Mouse (Mus musculus) hindbrain, postnatal 0 days (tissue): ENCODE results near the gene Ctdspl2. TPM values are rescaled to one million over a fixed set of nuclear protein-coding genes. Genes with fewer than 3 reads are reported as not detected.
"Not testable (repeated sequence)": the region's sequence is repeated elsewhere in the genome, so short reads cannot be mapped to it uniquely, and the experiment has no call there.

Source experiments
- ATAC-seq: fragments of 200-750 bp; cut with Nextera tagmentation; 2 replicates; pipeline ENCODE4 v1.8.0; 2017; ENCODE audit warnings: mild to moderate bottlenecking, moderate TSS enrichment, moderate library complexity
- DNase-seq: peaks from one replicate; pipeline ENCODE4 v3.0.0-alpha.2; 2015; ENCODE audit warnings: low spot score
- H3K27ac ChIP-seq: fragments of 300-500 bp; sonication (generic); 2 replicates; pipeline ENCODE4 v1.5.1; 2014; ENCODE audit warnings: mild to moderate bottlenecking
- H3K27me3 ChIP-seq: fragments of 300-500 bp; sonication (generic); 2 replicates; pipeline ENCODE4 v1.6.1; 2014; ENCODE audit warnings: low read length, mixed read lengths; ENCODE audit not compliant: insufficient read depth
- H3K36me3 ChIP-seq: fragments of 300-500 bp; sonication (generic); 2 replicates; pipeline ENCODE4 v1.6.1; 2014; ENCODE audit warnings: low read length, mixed read lengths; ENCODE audit not compliant: insufficient read depth
- H3K4me1 ChIP-seq: fragments of 300-500 bp; sonication (generic); 2 replicates; pipeline ENCODE4 v1.6.1; 2014; ENCODE audit warnings: antibody characterized with exemption, low read length, mixed read lengths; ENCODE audit not compliant: insufficient read depth
- H3K4me2 ChIP-seq: fragments of 300-500 bp; sonication (generic); 2 replicates; pipeline ENCODE4 v1.6.1; 2014; ENCODE audit warnings: low read depth, mild to moderate bottlenecking, low read length, moderate library complexity, mixed read lengths
- H3K4me3 ChIP-seq: fragments of 300-500 bp; sonication (generic); 2 replicates; pipeline ENCODE4 v1.5.1; 2014; ENCODE audit warnings: low read length
- H3K9ac ChIP-seq: fragments of 300-500 bp; sonication (generic); replicated peaks from 2 replicates; pipeline ENCODE4 v1.6.1; 2014; ENCODE audit warnings: mild to moderate bottlenecking, low read length, moderate library complexity, mixed read lengths
- H3K9me3 ChIP-seq: fragments of 300-500 bp; sonication (generic); 2 replicates; pipeline ENCODE4 v1.6.1; 2016; ENCODE audit warnings: low read length, mixed read lengths
- CTCF ChIP-seq: IDR thresholded peaks from 2 replicates; pipeline ENCODE4 v1.5.1; 2016; ENCODE audit warnings: antibody characterized with exemption, control low read depth, low read depth
- WGBS: fragments of 180-500 bp; shearing (Covaris S2); extraction: QIAGEN DNeasy Blood & Tissue Kit; methylation state at CpG from one replicate; pipeline ENCODE4 v1.1.7; 2014; 5-methylcytosine and 5-hydroxymethylcytosine counted together
- polyA plus RNA-seq: library from polyadenylated mRNA; unstranded; fragments of >200 nt; fragmentation: Nextera tagmentation; extraction: Ambion mirVana; gene quantifications from 2 replicates; pipeline ENCODE4 v1.2.1, GENCODE M21; 2015
- total RNA-seq: library from RNA; depleted of rRNA; stranded (reverse); fragments of >200 nt; gene quantifications from 2 replicates; pipeline ENCODE4 v1.2.3, GENCODE M21; 2014

The Ctdspl2 gene
- total and polyA plus RNA-seq, 2 experiments from 2014 or later = 32.0 to 33.6 TPM

DNA sequence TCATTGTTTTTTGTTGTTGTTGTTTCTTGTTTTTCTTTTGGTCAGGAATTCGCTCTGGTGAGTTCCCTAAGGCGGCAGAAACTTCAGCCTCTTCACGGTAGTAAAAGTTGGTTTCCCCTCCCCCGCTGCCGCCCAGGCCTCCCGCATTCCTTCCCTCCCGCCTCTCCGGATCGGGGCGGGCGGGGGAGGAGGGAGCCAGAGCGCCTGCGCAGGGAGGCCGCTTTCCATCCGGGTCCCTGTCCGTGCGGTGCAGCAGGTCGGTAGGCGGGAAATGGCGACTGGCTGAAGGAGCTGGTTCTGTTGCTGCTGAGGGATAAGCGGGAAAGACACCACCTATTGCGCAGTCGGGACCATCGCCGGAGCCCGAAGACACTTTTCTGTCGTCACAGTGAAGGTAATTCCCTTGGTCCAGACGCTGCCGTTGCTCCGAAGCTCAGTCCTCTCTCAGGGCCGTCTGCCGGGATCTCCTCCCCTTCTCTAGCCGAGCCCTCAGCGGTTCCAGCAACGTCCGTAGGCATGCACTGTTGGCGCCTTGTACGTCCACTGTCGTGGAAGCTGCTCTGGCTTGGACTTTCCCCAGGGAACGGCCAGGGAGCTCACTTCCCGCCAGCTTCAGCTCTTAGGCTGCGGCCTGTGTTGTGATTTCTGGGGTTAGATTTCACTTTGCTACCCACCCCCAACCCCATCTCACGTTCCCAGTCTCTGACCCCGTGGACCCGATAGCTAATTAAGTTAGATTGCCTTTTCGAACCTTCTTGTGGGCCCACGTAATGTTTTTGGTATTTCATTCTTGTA lies 620 bp downstream of the Ctdspl2 start:
- peak overlapping the region; percentile 81 for H3K4me2 ChIP-seq
- 0 out of 2 replicates have a peak, but pooled peaks cover 6% of the 10 kb centered on the region for H3K4me1 ChIP-seq
- WGBS = under 1% methylated on average over 47 of the region's 47 CpGs
- no peaks in the 10 kb centered on the region for H3K36me3 ChIP-seq
- peak; percentile 96 for DNase-seq
- H3K9me3 ChIP-seq = no peaks in the 10 kb centered on the region
- H3K27me3 ChIP-seq = no peaks in the 10 kb centered on the region
- peak overlapping the region; percentile 93 for H3K4me3 ChIP-seq
- H3K27ac ChIP-seq = peak overlapping the region; percentile 91
- H3K9ac ChIP-seq = peak overlapping the region; percentile 85
- no peak for TF ChIP-seq CTCF
- peak; percentile 95 for ATAC-seq

DNA sequence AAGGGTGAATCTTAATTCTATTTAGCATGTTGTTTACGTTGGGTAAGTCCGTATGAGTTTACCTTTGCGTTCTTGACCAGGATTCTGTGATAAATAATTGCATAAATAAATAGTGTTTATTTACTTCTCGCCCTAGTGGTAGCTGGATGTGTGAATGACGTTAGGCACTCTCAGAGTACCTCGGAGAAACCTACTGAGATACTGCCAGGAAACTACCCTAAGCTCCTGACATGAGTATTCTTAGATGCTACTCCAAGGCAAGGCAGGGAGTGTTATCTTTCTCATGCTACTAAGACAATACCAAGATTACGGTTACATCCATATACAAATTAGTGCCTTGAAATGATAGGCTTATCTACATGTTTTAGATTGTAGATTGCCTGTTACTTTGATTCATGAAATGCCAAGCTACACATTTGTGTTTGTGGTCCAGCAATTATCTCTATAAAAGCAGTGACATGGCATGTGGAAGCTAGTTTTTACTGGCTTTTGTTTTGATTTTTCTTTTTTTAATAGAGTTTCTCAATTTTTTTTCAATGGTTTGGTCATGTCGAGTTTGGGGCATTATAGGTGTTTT lies 1.5 kb downstream of the Ctdspl2 start:
- 12% methylated on average over 8 of the region's 8 CpGs for WGBS
- no peaks in the 10 kb centered on the region for H3K36me3 ChIP-seq
- H3K27me3 ChIP-seq = no peaks in the 10 kb centered on the region
- H3K4me2 ChIP-seq = peak overlapping the region; percentile 81
- H3K4me3 ChIP-seq = peak overlapping the region; percentile 93
- H3K4me1 ChIP-seq = 0 out of 2 replicates have a peak, but pooled peaks cover 6% of the 10 kb centered on the region
- H3K9ac ChIP-seq = peak overlapping the region; percentile 85
- no peak for ATAC-seq
- no peak for TF ChIP-seq CTCF
- H3K9me3 ChIP-seq = no peaks in the 10 kb centered on the region
- peak overlapping the region; percentile 91 for H3K27ac ChIP-seq
- DNase-seq = no peak

DNA sequence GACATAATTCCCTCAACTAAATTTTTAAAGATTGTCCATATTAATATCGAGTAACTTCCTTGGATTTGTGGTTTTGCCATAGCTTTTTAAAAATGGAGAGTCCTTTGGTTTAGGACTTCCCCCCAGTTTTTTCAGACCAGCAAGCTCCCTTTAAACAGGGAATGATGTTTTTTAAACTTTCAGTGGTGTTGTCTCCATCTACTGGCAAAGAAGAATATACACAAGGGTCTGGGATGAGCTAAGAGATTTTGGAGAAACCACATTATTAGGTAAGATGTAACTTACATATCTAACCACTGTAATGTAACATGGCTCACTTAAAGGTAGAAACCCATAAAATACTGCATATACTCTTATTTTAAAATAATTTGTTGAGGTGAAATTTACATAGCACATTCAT lies 39.9 kb downstream of the Ctdspl2 start:
- WGBS = 96% methylated on average over 1 of the region's 1 CpGs
- Histone ChIP-seq H3K4me3 (no peak overlapping the region), H3K27me3 (no peaks in the 10 kb centered on the region), H3K9ac (no peak overlapping the region), H3K4me1 (no peaks in the 10 kb centered on the region), H3K9me3 (no peaks in the 10 kb centered on the region), H3K4me2 (no peak overlapping the region), H3K27ac (no peak overlapping the region), H3K36me3 (no peaks in the 10 kb centered on the region)
- TF ChIP-seq CTCF = peak; percentile 53
- ATAC-seq (no peak), DNase-seq (peak; percentile 45)

DNA sequence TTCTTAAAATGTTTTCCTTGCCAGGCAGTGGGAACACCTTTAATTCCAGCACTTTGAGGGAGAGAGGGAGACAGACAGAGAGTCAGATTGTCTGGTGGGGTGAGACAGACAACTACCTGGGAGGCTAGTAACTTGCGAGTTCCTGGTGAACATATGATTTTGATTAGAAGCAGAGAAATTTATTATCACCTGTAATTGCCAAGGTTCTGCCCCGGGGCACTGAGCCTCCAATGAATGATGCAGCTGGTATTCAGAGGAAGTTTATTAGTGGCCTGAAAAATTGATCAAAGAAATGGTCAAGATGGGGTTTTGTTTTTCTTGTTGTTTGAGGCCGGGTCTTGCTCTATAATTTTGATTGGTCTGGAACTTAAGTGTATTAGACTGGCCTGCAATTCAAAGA lies 53.0 kb downstream of the Ctdspl2 start:
- no peak for DNase-seq
- Histone ChIP-seq H3K4me3 (no peak overlapping the region), H3K36me3 (no peaks in the 10 kb centered on the region), H3K4me1 (no peaks in the 10 kb centered on the region), H3K27ac (no peak overlapping the region), H3K27me3 (no peaks in the 10 kb centered on the region), H3K9ac (no peak overlapping the region), H3K9me3 (no peaks in the 10 kb centered on the region), H3K4me2 (no peak overlapping the region)
- TF ChIP-seq CTCF = no peak
- 90% methylated on average over 3 of the region's 3 CpGs for WGBS
- no peak for ATAC-seq

DNA sequence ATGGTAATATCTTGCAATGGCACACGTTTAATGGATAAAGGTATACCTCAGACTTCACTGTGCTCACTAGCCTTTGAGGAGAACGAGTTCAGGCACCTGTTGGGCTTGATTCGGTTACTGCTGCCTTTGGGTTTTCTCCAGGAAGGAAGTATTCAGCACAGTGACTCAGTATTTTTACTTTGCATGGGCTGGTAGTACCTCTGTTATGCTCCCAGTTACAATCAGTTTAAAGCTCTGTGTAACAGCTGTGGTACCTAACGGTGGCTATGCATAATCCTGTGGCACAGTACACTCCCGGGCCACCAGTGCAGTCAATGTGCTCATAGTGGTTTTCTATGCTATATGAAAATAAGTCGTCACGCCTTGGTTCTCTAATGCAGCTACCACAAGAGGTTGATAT lies 55.6 kb downstream of the Ctdspl2 start:
- ATAC-seq (no peak), DNase-seq (no peak)
- no peak overlapping the region for H3K4me3 ChIP-seq
- no peak overlapping the region for H3K9ac ChIP-seq
- no peaks in the 10 kb centered on the region for H3K36me3 ChIP-seq
- H3K4me1 ChIP-seq = no peaks in the 10 kb centered on the region
- 82% methylated on average over 7 of the region's 7 CpGs for WGBS
- no peaks in the 10 kb centered on the region for H3K27me3 ChIP-seq
- H3K27ac ChIP-seq = no peak overlapping the region
- TF ChIP-seq CTCF = no peak
- no peak overlapping the region for H3K4me2 ChIP-seq
- no peaks in the 10 kb centered on the region for H3K9me3 ChIP-seq

DNA sequence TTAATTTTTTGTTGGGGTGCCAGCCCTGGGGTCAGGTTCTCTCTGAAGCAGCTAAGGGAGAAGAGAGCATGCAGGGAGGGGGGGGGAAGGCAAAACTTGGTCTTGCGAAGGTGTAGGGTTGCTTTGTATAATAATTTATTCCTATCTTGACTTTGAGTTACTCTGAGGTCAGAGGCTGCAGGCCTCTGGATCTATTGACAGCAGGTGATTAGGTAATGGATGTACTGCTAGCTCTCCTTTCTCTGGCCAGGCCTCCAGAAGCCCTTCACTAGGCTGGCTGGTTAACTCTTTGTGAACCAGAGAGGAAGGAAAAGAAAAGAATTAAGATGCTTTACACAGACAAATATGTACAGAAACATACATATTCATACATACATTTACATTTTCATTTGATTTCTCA lies 62.9 kb downstream of the Ctdspl2 start:
- Histone ChIP-seq H3K36me3 (no peaks in the 10 kb centered on the region), H3K9me3 (no peaks in the 10 kb centered on the region), H3K27me3 (no peaks in the 10 kb centered on the region), H3K4me1 (no peaks in the 10 kb centered on the region), H3K4me3 (no peak overlapping the region), H3K9ac (no peak overlapping the region), H3K27ac (no peak overlapping the region), H3K4me2 (no peak overlapping the region)
- TF ChIP-seq CTCF = no peak
- DNase-seq (no peak), ATAC-seq (no peak)
- 65% methylated on average over 1 of the region's 1 CpGs for WGBS

DNA sequence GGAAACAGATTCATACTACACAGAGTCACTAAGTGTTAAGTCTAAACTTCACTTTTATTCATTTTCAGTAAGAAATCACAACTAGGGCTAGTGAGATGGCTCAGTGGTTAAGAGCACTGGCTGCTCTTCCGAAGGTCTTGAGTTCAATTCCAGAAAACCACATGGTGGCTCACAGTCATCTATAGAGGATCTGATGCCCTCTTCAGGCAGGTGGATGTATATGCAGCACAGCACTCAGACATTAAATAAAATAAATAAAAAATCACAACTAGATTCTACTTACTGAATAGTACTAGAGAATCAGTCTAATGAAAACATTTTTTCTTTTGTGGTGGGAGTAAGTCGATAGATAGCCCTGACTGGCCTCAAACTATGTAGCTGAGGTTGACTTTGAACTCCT lies 66.5 kb downstream of the Ctdspl2 start:
- Histone ChIP-seq H3K4me3 (no peak overlapping the region), H3K4me1 (no peaks in the 10 kb centered on the region), H3K36me3 (no peaks in the 10 kb centered on the region), H3K9ac (no peak overlapping the region), H3K27ac (no peak overlapping the region), H3K9me3 (no peaks in the 10 kb centered on the region), H3K27me3 (no peaks in the 10 kb centered on the region), H3K4me2 (no peak overlapping the region)
- no peak for TF ChIP-seq CTCF
- WGBS = 78% methylated on average over 2 of the region's 2 CpGs
- ATAC-seq = no peak
- no peak for DNase-seq

DNA sequence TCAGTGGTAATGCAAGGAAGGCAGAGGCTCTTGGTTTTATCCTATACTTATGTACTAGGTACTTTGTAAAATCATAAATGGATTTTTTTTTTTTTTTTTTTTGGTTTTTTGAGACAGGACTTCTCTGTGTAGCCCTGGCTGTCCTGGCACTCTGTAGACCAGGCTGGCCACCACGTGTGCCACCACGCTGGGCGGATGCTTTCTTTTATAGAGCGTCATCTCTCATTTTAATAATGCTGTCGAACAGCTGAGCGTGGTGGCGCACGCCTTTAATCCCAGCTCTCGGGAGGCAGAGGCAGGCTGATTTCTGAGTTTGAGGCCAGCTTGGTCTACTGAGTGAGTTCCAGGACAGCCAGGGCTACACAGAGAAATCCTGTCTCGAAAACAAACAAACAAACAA lies 71.3 kb downstream of the Ctdspl2 start:
- ATAC-seq, H3K27me3 ChIP-seq, H3K4me1 ChIP-seq, DNase-seq, H3K27ac ChIP-seq, H3K4me3 ChIP-seq, H3K4me2 ChIP-seq, H3K9me3 ChIP-seq, H3K36me3 ChIP-seq, H3K9ac ChIP-seq: not testable (repeated sequence)
- WGBS = 94% methylated on average over 10 of the region's 10 CpGs
